Mouse (Mus musculus) brain, embryonic 14.5 days (tissue): ENCODE measurements around the gene Abhd6.

Source experiments
- CTCF ChIP-seq: fragments of 200-500 bp; IDR thresholded peaks from 2 replicates; pipeline ENCODE4 v1.5.1; 2012; ENCODE audit warnings: inconsistent platforms, mild to moderate bottlenecking, moderate library complexity, borderline replicate concordance; ENCODE audit not compliant: insufficient read depth, insufficient read length; ENCODE audit errors: extremely low read depth
- POLR2A ChIP-seq: fragments of 200-500 bp; IDR thresholded peaks from 2 replicates; pipeline ENCODE4 v1.6.1; 2012; ENCODE audit warnings: mild to moderate bottlenecking, inconsistent platforms, borderline replicate concordance; ENCODE audit not compliant: poor library complexity, insufficient read depth, insufficient read length, severe bottlenecking; ENCODE audit errors: extremely low read depth

- TF ChIP-seq POLR2A (no peak), CTCF (no peak)
Observed at GRCm38 (mm10) chr14:7986913-7987312, 15.8 kb upstream of the Abhd6 start.
